Mouse (Mus musculus): ENCODE results near the gene Stk26.

GRCm38 (mm10) chrX:50887999-50888398 is 47.2 kb downstream of the Stk26 start:
- no peak for TF ChIP-seq GATA1 (IDR thresholded peaks at IDR 0.05; ENCODE audit: borderline replicate concordance, low read length)
- no peak for TF ChIP-seq FLI1 (IDR thresholded peaks at IDR 0.05; ENCODE audit: low read length)

Data from megakaryocyte, embryonic 14.5 days (primary cell).